Mouse (Mus musculus): ENCODE measurements at regions not wholly inside any gene's neighbourhood (a gene's known extent, or its start where the extent isn't known, plus 50 kb on each side); places are given as distances from the start of the nearest gene placed in this dataset.

GRCm38 (mm10) chr13:28575202-28575851 is 318.0 kb downstream of the Gm11361 start:
- no peak for DNase-seq (ENCODE audit: low spot score in 2 of 2)

- DNase-seq (ENCODE audit: low spot score in 2 of 2): no peak
Measured at GRCm38 (mm10) chr13:28573364-28573763, 316.0 kb downstream of the Gm11361 start.

GRCm38 (mm10) chr13:28572448-28572847 is 315.1 kb downstream of the Gm11361 start:
- no peak for DNase-seq (ENCODE audit: low spot score in 2 of 2)

- DNase-seq (ENCODE audit: low spot score in 2 of 2): no peak
Measured at GRCm38 (mm10) chr13:28571716-28572115, 314.4 kb downstream of the Gm11361 start.

GRCm38 (mm10) chr13:28563585-28563984 is 306.3 kb downstream of the Gm11361 start:
- no peak for DNase-seq (ENCODE audit: low spot score in 2 of 2)

GRCm38 (mm10) chr13:28560081-28560480 is 302.8 kb downstream of the Gm11361 start:
- no peak for DNase-seq (ENCODE audit: low spot score in 2 of 2)

DNA sequence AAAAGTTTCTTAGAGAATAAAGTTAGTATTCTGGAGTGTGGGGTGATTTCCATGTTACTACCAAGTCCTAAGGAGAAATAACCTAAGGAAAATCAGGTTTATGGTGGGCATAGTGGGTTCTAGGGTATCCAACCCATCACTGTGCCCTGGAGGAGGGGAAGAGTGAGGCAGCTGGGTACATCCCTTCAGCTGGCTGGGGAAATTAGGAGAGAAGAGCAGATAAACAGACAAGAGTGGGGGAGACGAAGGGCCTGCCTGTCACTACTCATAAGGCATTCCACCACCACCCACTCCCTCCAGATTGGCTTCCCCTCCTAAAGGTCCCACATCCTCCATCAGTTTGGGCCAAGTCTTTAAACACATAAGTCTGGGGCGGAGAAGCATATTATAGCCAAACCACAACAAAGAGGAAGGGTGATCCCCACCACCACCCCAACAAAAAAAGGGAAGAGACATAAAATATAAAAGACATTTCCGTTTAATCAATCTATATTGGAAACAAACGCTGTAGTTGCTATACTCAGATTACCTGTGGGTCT is 299.8 kb downstream of the Gm11361 start:
- DNase-seq (ENCODE audit: low spot score in 2 of 2): no peak

- DNase-seq (ENCODE audit: low spot score in 2 of 2): no peak
Measured at GRCm38 (mm10) chr13:28556385-28556938, 299.1 kb downstream of the Gm11361 start.

DNA sequence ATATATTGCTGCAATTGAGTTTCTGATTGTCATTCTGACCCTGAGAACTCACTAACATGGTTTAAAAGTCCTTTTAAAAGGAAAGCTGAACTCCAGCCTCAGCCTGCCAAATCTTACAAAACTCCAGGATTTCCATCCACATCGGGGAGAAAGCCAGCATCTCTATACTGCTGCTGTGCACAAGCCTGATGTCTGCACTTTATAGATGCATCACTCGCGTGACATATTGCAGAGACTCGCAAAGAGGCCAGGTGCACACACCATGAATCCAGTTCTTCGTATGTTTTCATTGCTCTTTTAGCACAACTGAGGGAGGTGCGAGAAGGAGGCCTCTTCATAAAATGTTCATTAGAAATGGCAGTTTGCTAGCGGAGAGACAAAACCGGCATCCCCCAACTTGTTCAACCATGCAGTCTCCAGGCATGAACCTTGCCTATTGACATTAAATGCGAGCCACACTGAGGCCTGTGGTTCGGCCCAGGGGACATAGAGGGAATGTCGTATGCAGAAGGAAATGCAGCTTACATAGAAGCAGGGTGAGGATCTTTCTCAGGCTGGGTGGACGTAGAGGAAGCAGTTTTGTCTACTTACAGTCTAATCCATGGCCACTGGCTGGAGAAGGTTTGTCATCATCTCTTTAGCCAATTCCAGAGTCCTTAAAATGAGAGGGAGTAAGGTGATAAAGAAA is 297.0 kb downstream of the Gm11361 start:
- no peak for DNase-seq (ENCODE audit: low spot score in 2 of 2)

DNA sequence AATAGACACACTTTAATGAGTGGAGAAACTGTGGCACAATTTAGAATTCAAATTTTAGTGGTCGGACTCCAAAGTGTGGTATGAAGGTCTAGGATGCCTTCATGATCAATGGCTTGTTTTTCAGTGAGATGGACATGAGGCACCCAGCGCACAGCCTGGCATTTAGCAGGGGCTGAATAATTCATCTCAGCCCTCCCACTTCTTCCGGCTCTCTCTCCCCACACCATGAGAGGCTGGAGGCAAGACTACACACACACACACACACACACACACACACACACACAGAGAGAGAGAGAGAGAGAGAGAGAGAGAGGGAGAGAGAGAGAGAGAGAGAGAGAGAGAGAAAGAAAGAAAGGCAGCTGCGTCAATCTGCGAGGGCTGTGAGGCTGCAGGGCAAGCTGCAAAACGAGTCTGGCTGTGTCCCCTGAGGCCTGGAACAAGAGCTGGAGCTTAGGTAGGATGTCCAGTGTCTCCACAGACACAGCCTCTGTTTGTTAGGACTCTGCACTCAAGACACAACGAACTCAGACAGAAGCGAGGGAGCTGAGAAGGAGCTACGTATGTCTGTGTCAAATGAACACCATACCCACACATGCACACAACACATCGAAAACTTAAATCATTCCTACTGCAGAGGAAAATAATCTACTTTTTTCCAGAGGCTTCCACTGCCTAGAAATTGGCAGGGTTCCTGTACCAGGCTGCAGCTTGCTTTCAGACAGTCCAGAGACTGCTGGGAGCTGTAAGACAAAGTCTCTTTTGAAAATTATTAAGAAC is 295.8 kb downstream of the Gm11361 start:
- no peak for DNase-seq (ENCODE audit: low spot score in 2 of 2)

DNA sequence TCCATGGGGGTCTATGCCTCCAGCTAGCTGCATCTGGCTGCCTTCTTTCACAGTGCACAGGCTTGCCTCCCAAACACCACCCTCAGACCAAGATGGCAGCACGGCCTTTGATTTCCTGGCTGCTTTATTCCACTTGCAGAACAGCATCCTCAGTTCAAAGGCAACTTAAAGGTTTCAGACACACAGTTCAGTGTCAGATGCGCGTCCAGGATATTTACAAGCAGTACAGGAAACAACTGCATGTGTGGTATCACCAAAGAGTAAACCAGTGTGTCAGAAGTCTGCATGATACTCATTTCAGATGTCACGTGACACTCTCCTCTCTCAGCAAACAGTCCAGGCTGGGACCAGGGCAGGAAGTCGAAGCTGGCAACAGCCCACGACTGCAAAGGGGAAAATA is 294.2 kb downstream of the Gm11361 start:
- no peak for DNase-seq (ENCODE audit: low spot score in 2 of 2)

- DNase-seq (ENCODE audit: low spot score in 2 of 2): no peak
Measured at GRCm38 (mm10) chr13:28545797-28546196, 288.5 kb downstream of the Gm11361 start.

GRCm38 (mm10) chr13:28545337-28545736 is 288.0 kb downstream of the Gm11361 start:
- no peak for DNase-seq (ENCODE audit: low spot score in 2 of 2)

GRCm38 (mm10) chr13:28544819-28545180 is 287.5 kb downstream of the Gm11361 start:
- DNase-seq (ENCODE audit: low spot score in 2 of 2): no peak

- no peak for DNase-seq (ENCODE audit: low spot score in 2 of 2)
Measured at GRCm38 (mm10) chr13:28544003-28544818, 286.9 kb downstream of the Gm11361 start.

GRCm38 (mm10) chr13:28541607-28542006 is 284.3 kb downstream of the Gm11361 start:
- DNase-seq (ENCODE audit: low spot score in 2 of 2): no peak

DNA sequence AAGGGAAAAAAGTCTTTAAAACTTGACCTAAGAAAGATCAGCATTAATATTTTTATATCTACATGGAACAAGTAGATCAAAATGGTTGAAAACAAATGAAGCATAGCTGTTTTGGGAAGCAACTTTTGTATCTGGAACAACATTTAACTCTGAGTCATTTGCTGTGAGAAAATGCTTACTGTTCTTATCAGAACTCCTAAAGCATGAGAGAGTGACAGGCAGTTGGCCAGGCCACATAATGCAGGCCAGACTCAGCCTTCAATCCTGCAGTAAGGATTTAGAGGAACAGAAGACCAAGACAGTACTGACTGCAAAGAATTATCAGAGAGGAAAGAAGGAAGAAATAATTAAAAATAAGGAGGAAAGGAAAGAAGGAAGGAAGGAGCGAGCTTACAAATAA is 275.8 kb downstream of the Gm11361 start:
- no peak for DNase-seq (ENCODE audit: low spot score in 2 of 2)

DNA sequence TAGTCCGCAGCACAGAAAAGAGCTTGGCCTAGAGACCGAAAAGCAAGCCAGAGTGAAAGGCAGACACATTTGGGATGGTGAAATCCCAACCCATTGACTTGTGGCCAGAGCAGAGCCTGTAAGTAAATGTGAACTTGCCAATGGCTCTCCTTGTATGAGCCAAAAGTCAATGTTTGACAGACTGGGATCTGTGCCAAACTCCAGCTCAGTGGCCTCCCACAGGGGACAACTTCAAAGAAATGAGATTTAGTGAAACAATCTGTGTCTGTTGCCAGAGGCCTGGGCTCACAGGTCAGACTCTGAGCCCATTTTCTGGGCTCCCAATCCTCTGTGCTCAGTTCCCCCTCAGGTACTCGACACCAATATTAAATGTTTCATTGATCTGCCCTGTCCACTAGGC is 274.9 kb downstream of the Gm11361 start:
- DNase-seq (ENCODE audit: low spot score in 2 of 2): peak; percentile 70 to 77

GRCm38 (mm10) chr13:28531534-28531999 is 274.2 kb downstream of the Gm11361 start:
- DNase-seq (ENCODE audit: low spot score in 2 of 2): peak in 1 of 2 experiments; percentile 53

DNA sequence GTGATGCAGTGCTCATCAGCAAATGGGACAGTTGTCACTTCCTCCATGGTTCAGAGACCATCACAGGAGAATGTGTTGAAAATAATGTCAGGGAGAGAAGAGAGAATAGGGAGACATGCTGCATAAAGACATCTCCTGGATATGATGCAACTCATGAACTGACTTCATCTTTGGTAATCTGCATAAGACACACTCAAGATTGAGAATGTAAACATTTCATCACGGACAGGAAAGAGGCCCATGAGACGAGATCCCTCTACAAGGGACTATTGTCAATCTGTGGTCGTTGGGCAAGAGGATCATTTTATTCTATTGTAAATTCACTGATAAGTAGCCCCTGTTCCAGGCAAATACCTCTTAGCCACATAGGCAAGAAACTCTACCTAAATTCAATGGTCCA is 273.6 kb downstream of the Gm11361 start:
- DNase-seq (ENCODE audit: low spot score in 2 of 2): no peak

DNA sequence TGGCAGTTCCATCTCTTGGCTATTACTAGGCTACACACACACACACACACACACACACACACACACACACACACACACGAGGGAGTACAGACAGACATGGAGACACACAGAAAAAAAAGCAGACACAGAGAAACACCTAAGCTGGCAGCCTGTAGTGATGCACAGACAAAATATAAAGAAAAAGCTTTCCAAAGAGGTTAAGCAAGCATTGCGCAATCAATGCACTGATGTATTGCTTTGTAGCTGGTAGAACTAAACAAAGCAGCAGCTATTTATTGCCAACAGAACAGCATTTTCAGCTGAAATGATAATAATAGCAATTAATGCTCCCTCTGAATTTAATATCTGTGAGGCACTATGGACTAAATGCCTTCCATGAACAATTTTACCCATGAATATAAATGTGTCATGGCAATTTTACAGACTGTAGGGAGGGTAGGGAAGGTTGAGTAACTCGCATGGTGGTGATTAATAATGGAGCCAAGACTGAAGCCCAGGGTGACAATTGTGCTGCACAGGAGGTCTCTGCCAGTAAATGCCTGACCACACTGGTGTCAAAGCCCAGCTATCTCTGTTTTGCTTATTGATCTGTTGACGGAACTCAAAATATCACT is 271.7 kb downstream of the Gm11361 start:
- DNase-seq (ENCODE audit: low spot score in 2 of 2): no peak

Measured in heart, adult 9 months (tissue).